Mouse (Mus musculus) stomach, postnatal 0 days (tissue): ENCODE results near the gene Tgfbr2.
A peak's percentile ranks its signal among the peaks of the same experiment; 100 is the strongest.

Experiments
- CTCF ChIP-seq: IDR thresholded peaks from 2 replicates; pipeline ENCODE4 v1.5.1; 2016; ENCODE audit warnings: antibody characterized with exemption, low read depth, mild to moderate bottlenecking, moderate library complexity
- EP300 ChIP-seq: optimal IDR thresholded peaks from 2 replicates; pipeline ENCODE3; 2016; ENCODE audit warnings: antibody characterized with exemption

- TF ChIP-seq CTCF (peak; percentile 35; the same call in 1 of the 2 replicates), EP300 (no peak)
Measured at GRCm38 (mm10) chr9:116122544-116122943, 52.6 kb downstream of the Tgfbr2 start.
